Mouse (Mus musculus) 416B (cell line): ENCODE measurements around the gene Rint1.

Experiments
- DNase-seq: peaks from one replicate; pipeline ENCODE4 v3.0.0; 2011; ENCODE audit warnings: low read depth

Gene Rint1

GRCm38 (mm10) chr5:23864054-23864965, 76.8 kb downstream of the Rint1 start:
- no peak for DNase-seq

GRCm38 (mm10) chr5:23865941-23866340, 78.4 kb downstream of the Rint1 start:
- no peak for DNase-seq
